Mouse (Mus musculus): ENCODE measurements around the gene Chsy1.

DNA sequence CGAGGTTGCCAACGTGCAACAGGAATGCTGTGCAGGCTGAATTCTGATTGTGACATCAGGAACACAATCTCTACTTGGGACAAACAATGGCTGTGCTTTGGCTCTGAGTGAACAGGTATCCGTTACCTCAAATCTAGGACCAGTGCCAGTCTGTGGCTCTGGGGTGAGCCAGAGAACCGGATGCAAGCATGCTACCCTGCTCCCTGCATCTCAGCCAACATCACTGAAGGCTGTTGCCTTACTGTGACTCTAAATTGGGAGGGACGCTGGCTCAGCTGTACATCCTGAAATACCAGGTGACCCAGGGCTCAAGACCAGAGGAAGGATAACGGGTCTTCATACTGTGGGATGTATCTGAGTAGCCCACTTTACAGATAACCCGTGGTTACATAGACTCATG, 70.4 kb downstream of the Chsy1 start:
- TF ChIP-seq CTCF (IDR thresholded peaks at IDR 0.05; ENCODE audit: low read depth, low read length) (no peak), POLR2A (IDR thresholded peaks at IDR 0.05; ENCODE audit: borderline replicate concordance, low read depth, low read length) (no peak)

Data from bone marrow macrophage, adult 2 months (primary cell).